Mouse (Mus musculus) bone marrow, adult 2 months (tissue): Measurements from ENCODE around the gene Aqp1.

ENCODE experiments used
- CTCF ChIP-seq: fragments of 200-500 bp; IDR thresholded peaks from 2 replicates; pipeline ENCODE4 v1.5.1; 2011; ENCODE audit warnings: low read length, control low read depth; ENCODE audit not compliant: control insufficient read depth, insufficient read depth
- POLR2A ChIP-seq: fragments of 200-500 bp; IDR thresholded peaks from 2 replicates; pipeline ENCODE4 v1.6.1; 2011; ENCODE audit warnings: low read depth, mild to moderate bottlenecking, control low read depth, low read length, borderline replicate concordance; ENCODE audit not compliant: control insufficient read depth

DNA sequence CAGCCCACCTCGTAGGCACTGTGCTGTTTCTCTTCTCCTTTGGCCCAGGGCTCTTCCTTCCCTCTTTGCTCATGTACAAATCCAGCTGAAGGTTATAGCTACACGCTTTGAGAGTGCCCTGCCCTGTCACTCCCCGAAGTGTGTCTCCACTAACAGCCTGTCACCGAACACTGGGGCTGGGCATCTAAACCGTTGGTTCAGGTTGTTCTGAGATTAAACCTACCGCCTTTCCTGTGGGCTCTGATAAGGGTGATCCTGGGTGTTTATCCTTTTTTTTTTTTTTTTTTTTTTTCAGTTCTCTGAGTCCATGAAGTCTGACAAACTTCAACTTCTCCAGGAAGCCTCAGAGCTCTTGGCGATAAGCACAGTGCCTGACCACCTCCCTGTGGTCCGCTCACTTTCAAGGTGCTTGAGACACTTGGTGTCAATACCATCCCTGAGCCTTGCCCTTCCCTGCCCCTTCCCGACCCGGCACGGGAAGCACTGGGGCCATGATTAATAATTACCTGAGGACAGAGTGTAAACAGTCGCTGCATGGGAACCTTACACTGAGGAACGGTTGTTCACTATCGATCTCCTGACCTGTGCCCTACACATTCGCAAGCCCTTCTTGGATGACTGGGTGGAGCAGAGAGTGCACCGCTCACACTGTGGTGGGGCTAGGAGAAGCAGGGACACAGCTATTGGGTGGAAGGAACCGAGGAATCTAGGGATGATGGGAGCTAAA, 12.2 kb upstream of the Aqp1 start:
- no peak for TF ChIP-seq POLR2A
- TF ChIP-seq CTCF: no peak
